Mouse (Mus musculus): ENCODE data around the gene Katnbl1. TPM values are rescaled to one million over a fixed set of nuclear protein-coding genes. Genes with fewer than 3 reads are reported as not detected.
"Not testable (repeated sequence)": the region's sequence is repeated elsewhere in the genome, so short reads cannot be mapped to it uniquely, and the experiment has no call there.

The Katnbl1 gene
- polyA plus RNA-seq, 1 experiment = 10.9 TPM

- no peak overlapping the region for H3K4me3 ChIP-seq (ENCODE audit: insufficient read depth, low read length)
- no peak for TF ChIP-seq CTCF (IDR thresholded peaks at IDR 0.05; ENCODE audit: extremely low read depth, insufficient read depth, low read length)
- H3K4me1 ChIP-seq (ENCODE audit: control insufficient read depth, insufficient read depth, low read length) = peaks cover 3% of the 10 kb centered on the region
- no peak overlapping the region for H3K27ac ChIP-seq (ENCODE audit: insufficient read depth, low read length)
Observed at GRCm38 (mm10) chr2:112390843-112391242, 11.8 kb downstream of the Katnbl1 start.

GRCm38 (mm10) chr2:112391346-112392000 is 12.5 kb downstream of the Katnbl1 start:
- H3K4me1 ChIP-seq (ENCODE audit: control insufficient read depth, insufficient read depth, low read length) = peaks cover 3% of the 10 kb centered on the region
- no peak overlapping the region for H3K27ac ChIP-seq (ENCODE audit: insufficient read depth, low read length)
- no peak overlapping the region for H3K4me3 ChIP-seq (ENCODE audit: insufficient read depth, low read length)
- TF ChIP-seq POLR2A (IDR thresholded peaks at IDR 0.05; ENCODE audit: extremely low read depth, insufficient read depth, low read length) (no peak), CTCF (IDR thresholded peaks at IDR 0.05; ENCODE audit: extremely low read depth, insufficient read depth, low read length) (no peak)

GRCm38 (mm10) chr2:112392689-112393088 is 13.7 kb downstream of the Katnbl1 start:
- no peak overlapping the region for H3K4me3 ChIP-seq (ENCODE audit: insufficient read depth, low read length)
- TF ChIP-seq CTCF (IDR thresholded peaks at IDR 0.05; ENCODE audit: extremely low read depth, insufficient read depth, low read length) = no peak
- no peak for TF ChIP-seq POLR2A (IDR thresholded peaks at IDR 0.05; ENCODE audit: extremely low read depth, insufficient read depth, low read length)
- peaks cover 3% of the 10 kb centered on the region for H3K4me1 ChIP-seq (ENCODE audit: control insufficient read depth, insufficient read depth, low read length)
- no peak overlapping the region for H3K27ac ChIP-seq (ENCODE audit: insufficient read depth, low read length)

- Histone ChIP-seq H3K4me3 (ENCODE audit: insufficient read depth, low read length) (no peak overlapping the region), H3K4me1 (ENCODE audit: control insufficient read depth, insufficient read depth, low read length) (peaks cover 3% of the 10 kb centered on the region), H3K27ac (ENCODE audit: insufficient read depth, low read length) (no peak overlapping the region)
- TF ChIP-seq CTCF (IDR thresholded peaks at IDR 0.05; ENCODE audit: extremely low read depth, insufficient read depth, low read length) (no peak), POLR2A (IDR thresholded peaks at IDR 0.05; ENCODE audit: extremely low read depth, insufficient read depth, low read length) (no peak)
Observed at GRCm38 (mm10) chr2:112393958-112394357, 14.9 kb downstream of the Katnbl1 start.

GRCm38 (mm10) chr2:112396649-112397048 is 17.6 kb downstream of the Katnbl1 start:
- no peaks in the 10 kb centered on the region for H3K4me1 ChIP-seq (ENCODE audit: control insufficient read depth, insufficient read depth, low read length)
- H3K27ac ChIP-seq (ENCODE audit: insufficient read depth, low read length) = no peak overlapping the region
- H3K4me3 ChIP-seq (ENCODE audit: insufficient read depth, low read length) = no peak overlapping the region
- TF ChIP-seq POLR2A (IDR thresholded peaks at IDR 0.05; ENCODE audit: extremely low read depth, insufficient read depth, low read length) (no peak), CTCF (IDR thresholded peaks at IDR 0.05; ENCODE audit: extremely low read depth, insufficient read depth, low read length) (no peak)

GRCm38 (mm10) chr2:112407030-112407429 is 28.0 kb downstream of the Katnbl1 start:
- Histone ChIP-seq H3K27ac (ENCODE audit: insufficient read depth, low read length) (no peak overlapping the region), H3K4me3 (ENCODE audit: insufficient read depth, low read length) (no peak overlapping the region), H3K4me1 (ENCODE audit: control insufficient read depth, insufficient read depth, low read length) (no peaks in the 10 kb centered on the region; the same call in 1 of the 2 replicates)
- TF ChIP-seq POLR2A (IDR thresholded peaks at IDR 0.05; ENCODE audit: extremely low read depth, insufficient read depth, low read length) (no peak), CTCF (IDR thresholded peaks at IDR 0.05; ENCODE audit: extremely low read depth, insufficient read depth, low read length) (no peak)

GRCm38 (mm10) chr2:112425308-112425707 is 46.3 kb downstream of the Katnbl1 start:
- Histone ChIP-seq H3K27ac (ENCODE audit: insufficient read depth, low read length) (no peak overlapping the region), H3K4me3 (ENCODE audit: insufficient read depth, low read length) (no peak overlapping the region), H3K4me1 (ENCODE audit: control insufficient read depth, insufficient read depth, low read length) (no peaks in the 10 kb centered on the region)
- TF ChIP-seq POLR2A (IDR thresholded peaks at IDR 0.05; ENCODE audit: extremely low read depth, insufficient read depth, low read length) (no peak), CTCF (IDR thresholded peaks at IDR 0.05; ENCODE audit: extremely low read depth, insufficient read depth, low read length) (no peak)

GRCm38 (mm10) chr2:112428534-112428933 is 49.5 kb downstream of the Katnbl1 start:
- not testable (repeated sequence) for H3K4me1 ChIP-seq (ENCODE audit: control insufficient read depth, insufficient read depth, low read length); H3K27ac ChIP-seq (ENCODE audit: insufficient read depth, low read length); H3K4me3 ChIP-seq (ENCODE audit: insufficient read depth, low read length)

GRCm38 (mm10) chr2:112429665-112430064 is 50.7 kb downstream of the Katnbl1 start:
- TF ChIP-seq CTCF (IDR thresholded peaks at IDR 0.05; ENCODE audit: extremely low read depth, insufficient read depth, low read length) (no peak), POLR2A (IDR thresholded peaks at IDR 0.05; ENCODE audit: extremely low read depth, insufficient read depth, low read length) (no peak)
- no peaks in the 10 kb centered on the region for H3K4me1 ChIP-seq (ENCODE audit: control insufficient read depth, insufficient read depth, low read length)
- H3K27ac ChIP-seq (ENCODE audit: insufficient read depth, low read length) = no peak overlapping the region
- no peak overlapping the region for H3K4me3 ChIP-seq (ENCODE audit: insufficient read depth, low read length)

GRCm38 (mm10) chr2:112430403-112430802 is 51.4 kb downstream of the Katnbl1 start:
- Histone ChIP-seq H3K4me3 (ENCODE audit: insufficient read depth, low read length) (no peak overlapping the region), H3K27ac (ENCODE audit: insufficient read depth, low read length) (no peak overlapping the region), H3K4me1 (ENCODE audit: control insufficient read depth, insufficient read depth, low read length) (no peaks in the 10 kb centered on the region)
- TF ChIP-seq POLR2A (IDR thresholded peaks at IDR 0.05; ENCODE audit: extremely low read depth, insufficient read depth, low read length) (no peak), CTCF (IDR thresholded peaks at IDR 0.05; ENCODE audit: extremely low read depth, insufficient read depth, low read length) (no peak)

Data from cortical plate, adult 2 months (tissue).